Mouse (Mus musculus): ENCODE data around the gene Ngfr.

GRCm38 (mm10) chr11:95574786-95575334 is 12.7 kb downstream of the Ngfr start:
- no peak for TF ChIP-seq POLR2A (IDR thresholded peaks at IDR 0.05; ENCODE audit: insufficient read depth, low read length)
- no peak for TF ChIP-seq CTCF (IDR thresholded peaks at IDR 0.05; ENCODE audit: low read depth, low read length)

Data from ES-Bruce4 (cell line).